Mouse (Mus musculus): Measurements from ENCODE around the gene Hspa12b. TPM values are rescaled to one million over a fixed set of nuclear protein-coding genes. Genes with fewer than 3 reads are reported as not detected.

Gene Hspa12b
- total RNA-seq, 2 experiments from 2014 or later, result 6.1 to 8.3 TPM

DNA sequence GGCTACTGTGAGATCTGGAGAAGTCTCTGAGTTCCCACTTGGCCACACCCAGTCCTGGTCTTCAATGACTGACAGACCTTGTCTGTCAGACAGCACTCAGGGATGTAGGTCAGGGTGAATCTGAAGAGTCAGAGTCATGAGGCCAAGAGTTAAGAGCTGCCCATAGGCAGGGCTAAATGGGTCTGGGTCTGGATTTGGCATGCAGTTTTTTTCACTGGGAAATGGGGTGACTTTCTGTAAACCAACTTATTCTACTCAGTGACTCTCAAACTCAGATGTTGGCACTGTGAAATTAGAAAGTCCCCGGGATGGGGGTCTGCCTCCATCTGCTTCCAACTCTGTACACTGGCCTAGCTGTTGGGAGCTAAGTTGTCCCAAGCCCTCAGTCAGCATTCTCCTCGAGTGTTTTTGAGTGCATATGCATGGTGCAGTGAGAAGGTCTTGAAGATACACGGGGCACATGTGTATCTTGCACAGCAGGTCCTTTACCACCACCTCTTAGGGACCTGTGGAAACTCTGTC lies 1.6 kb downstream of the Hspa12b start:
- no peak for DNase-seq (ENCODE audit: low spot score in 2 of 2)

GRCm38 (mm10) chr2:131129836-131130235 lies 2.8 kb downstream of the Hspa12b start:
- no peak for DNase-seq (ENCODE audit: low spot score in 2 of 2)

GRCm38 (mm10) chr2:131130849-131131248 lies 3.8 kb downstream of the Hspa12b start:
- DNase-seq (ENCODE audit: low spot score in 2 of 2), result no peak

DNA sequence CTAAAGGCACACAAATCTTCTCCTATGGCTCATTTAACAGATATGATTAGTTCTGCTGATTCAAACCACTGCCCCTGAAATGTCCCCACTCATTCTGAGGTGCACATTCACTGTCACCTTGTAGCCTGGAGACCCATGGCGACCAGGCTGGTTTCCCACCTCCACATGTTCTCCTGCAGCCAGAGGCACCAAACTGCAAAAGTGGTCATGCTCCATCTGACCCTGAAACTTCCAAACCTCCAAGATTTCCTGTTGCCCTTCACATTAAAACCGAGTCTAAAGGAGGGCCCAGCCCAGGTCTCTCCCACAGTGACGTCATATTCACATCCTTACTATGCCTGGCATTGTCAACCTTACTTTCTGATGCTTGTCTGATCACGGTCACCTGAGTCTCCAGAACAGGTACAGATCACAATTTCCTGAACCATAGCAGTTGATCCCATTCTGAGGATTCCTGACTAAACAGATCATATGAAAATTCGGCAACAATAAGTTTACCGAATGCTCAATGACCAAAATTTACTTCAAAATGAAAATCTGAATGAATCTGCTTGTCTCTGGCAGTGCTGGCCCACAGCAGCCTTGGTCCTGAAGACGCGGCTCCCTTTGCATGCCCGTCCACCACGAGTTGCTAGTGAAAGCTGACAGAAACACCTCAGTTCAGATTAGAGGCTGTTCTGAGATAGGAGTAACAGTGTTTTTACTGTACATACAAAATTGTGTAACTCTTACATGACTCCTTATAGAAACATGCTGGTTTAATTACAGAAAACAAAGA lies 5.2 kb downstream of the Hspa12b start:
- no peak for DNase-seq (ENCODE audit: low spot score in 2 of 2)

GRCm38 (mm10) chr2:131132930-131133547 lies 6.0 kb downstream of the Hspa12b start, which contains the start of gene Gm11037:
TSS of gene Gm11037 (plus strand) at chr2:131133497.
- no peak for DNase-seq (ENCODE audit: low spot score in 2 of 2)

GRCm38 (mm10) chr2:131134381-131134780 lies 7.3 kb downstream of the Hspa12b start:
- DNase-seq (ENCODE audit: low spot score in 2 of 2), result no peak

- DNase-seq (ENCODE audit: low spot score in 2 of 2), result no peak
Observed at GRCm38 (mm10) chr2:131134826-131135400, 7.8 kb downstream of the Hspa12b start.

DNA sequence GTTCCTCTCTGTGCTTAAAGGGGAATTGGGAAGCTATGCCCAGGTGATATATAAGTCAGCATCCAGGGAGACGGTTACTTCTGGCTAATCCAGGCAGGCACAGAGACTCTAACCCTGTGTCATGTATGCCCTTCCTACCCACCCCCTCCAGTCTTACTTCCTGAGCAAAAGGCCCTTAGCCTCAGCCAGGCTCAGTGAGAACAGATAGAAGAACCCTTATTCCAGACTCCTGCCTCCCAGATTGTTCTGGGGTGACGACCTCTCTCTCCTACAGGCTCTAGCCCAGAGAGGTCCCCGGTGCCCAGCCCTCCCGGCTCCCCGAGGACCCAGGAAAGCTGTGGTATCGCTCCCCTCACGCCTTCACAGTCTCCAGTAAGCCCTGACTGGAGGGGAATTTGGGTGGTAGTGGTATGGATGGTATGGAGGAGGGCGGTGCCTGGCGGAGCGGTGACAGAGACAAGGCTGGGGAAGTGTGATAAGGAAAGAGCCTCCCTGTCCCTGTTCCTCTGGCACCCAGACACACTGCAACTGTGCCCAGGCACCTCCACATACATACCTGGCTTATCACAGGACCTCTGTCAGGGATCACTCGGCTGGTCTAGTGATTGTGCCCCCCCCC lies 8.6 kb downstream of the Hspa12b start:
- no peak for DNase-seq (ENCODE audit: low spot score in 2 of 2)

GRCm38 (mm10) chr2:131138296-131138695 lies 11.2 kb downstream of the Hspa12b start:
- no peak for DNase-seq (ENCODE audit: low spot score in 2 of 2)

DNA sequence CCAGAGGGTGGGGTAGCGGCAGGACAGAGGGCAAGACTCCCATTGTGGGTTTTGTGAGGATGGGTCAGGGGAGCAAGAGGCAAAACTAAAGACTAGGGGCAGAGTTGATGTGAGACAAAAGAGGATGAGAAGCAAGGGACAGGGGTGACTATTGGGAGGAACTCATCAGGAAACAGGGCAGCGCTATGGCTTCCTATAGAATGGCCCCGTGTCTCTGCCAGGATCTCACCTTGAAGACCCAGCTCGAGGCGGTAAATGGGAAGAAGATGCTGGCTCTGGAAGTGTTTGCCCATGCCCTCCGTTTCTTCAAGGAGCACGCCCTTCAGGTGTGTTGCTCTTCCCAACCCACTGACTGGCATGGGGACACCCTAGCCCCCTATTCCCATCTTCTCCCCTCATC lies 11.7 kb downstream of the Hspa12b start:
- DNase-seq (ENCODE audit: low spot score in 2 of 2), result no peak

- no peak for DNase-seq (ENCODE audit: low spot score in 2 of 2)
Observed at GRCm38 (mm10) chr2:131139287-131139686, 12.2 kb downstream of the Hspa12b start.

DNA sequence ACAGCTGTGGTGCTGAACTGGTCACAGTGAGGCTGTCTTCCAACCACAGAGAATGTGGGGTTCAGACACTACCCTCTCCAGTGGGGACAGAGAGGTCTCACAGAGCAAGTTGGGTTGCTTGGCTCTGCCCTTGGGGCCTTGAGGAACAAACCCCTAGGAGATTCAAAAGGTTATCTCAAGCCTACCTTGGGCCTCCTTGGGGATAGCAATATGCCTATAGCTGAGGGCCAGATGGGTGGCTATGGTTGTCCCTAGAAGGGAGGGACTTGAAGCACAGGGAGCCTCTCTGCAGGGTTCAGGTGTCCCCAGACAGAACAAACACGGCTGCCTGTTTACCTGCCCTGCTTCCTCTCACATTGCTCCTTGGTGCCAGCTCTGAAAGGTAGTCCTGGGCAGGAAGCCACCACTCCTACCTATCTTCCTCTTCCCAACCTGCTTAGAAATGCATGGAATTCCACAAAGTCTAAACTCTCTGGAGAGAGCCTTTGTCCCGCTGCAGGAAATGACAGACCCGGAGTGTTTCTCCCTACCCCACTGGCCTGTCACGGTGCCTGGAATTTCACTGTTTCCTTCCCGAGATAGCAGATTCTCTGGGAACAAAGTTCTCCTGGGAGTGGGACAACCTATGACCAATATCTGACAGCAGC lies 12.9 kb downstream of the Hspa12b start:
- DNase-seq (ENCODE audit: low spot score in 2 of 2), result no peak

GRCm38 (mm10) chr2:131140533-131140905 lies 13.4 kb downstream of the Hspa12b start:
- no peak for DNase-seq (ENCODE audit: low spot score in 2 of 2)

DNA sequence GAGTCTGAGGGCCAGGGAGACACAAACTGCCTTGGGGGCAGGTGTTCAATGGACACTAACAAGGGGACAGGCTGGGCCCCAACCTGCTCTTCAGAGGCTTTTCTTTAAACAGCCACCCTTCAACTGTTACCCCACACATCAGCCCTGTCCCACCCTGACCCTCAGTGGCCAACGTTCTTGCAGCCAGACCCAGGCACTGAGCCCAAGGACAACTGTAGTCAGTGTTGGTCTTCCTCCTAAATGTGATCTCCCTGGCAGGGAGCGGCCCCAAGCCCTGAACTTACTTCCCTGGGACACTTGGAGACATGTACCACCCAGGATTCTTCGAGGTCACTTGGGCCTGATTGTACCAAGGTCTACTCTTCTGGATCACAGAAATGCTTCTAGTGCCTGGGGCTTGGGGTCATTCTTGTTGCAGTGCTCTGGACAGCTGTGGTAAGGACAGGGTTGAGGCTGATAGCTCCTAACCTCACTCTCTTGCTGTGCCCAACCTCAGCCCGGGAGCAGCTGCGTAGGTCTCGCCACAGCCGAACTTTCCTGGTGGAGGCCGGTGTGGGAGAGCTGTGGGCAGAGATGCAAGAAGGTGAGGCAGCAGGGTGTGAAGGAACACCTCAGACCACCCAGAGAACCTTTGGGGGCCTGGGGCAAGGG lies 14.4 kb downstream of the Hspa12b start:
- no peak for DNase-seq (ENCODE audit: low spot score in 2 of 2)

- DNase-seq (ENCODE audit: low spot score in 2 of 2), result peak; percentile 30 to 53
Observed at GRCm38 (mm10) chr2:131142592-131142991, 15.5 kb downstream of the Hspa12b start.

DNA sequence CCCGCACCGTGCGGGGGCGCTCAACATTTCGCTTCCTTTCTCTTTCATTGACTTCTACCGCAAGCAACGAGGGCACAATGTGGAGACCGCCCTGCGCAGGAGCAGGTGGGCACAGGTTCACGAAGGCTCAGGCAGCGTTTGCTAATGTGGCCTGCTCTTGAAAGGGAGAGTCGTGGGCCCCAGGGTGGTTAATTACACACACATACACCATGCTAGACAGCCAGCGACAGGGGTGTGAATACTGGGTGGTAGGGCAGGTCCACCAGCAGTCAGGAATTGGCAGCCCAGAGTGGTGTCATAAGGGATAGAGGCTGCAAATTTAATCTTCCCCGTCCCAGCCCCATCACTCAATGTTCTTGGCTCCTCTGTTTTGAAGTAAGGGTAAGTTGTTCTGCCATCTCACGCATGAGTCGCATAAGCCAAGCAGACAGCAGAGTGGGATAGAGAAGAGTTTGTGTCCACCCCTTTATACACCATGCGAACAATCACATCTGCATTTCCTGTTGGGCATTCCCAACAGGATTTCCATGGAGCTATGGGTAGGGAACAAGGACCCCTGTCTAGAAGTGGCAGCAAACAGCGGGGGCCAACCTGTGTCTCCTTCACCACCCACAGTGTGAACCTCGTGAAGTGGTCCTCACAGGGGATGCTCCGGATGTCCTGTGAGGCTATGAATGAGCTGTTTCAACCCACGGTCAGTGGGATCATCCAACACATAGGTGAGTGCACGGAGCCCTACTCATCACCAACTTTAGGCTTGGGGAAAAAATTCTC lies 16.1 kb downstream of the Hspa12b start:
- no peak for DNase-seq (ENCODE audit: low spot score in 2 of 2)

DNA sequence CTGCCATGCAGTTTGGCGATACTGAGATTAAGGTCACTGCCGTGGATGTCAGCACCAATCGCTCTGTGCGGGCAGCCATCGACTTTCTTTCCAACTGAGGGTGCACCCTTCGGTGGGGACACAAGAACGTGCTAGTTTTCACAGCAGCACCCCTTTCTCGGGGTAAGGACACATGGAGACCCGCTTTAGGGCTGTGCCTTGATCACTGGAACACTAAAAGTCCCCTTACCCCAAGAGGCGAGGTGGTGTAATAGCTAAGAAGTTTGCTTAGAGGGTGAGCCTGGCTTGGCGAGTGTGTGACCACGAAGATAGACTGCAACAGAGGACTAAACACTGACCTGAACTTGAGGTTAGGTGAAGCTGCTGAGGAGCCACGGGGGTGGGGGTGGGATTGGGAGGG lies 18.0 kb downstream of the Hspa12b start:
- DNase-seq (ENCODE audit: low spot score in 2 of 2), result no peak

DNA sequence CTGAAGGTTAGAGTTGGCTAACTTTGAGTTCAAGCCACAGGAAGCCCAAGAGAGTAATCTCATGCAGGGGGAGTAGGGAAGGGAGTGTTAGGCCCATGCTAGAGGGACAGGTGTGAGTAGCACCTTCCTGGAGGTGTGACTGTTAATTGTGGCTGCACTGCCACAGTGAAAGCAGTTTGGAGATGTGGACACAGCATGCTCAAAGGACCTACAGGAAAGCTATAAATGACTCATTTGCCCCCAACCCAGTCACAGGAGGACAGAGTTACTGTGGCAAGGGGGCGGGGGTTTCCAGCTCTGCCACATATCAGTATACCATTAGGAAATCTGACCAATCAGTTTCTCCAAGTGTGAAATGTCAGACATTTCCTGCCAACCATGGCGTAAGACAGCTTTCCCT lies 18.5 kb downstream of the Hspa12b start:
- no peak for DNase-seq (ENCODE audit: low spot score in 2 of 2)

DNA sequence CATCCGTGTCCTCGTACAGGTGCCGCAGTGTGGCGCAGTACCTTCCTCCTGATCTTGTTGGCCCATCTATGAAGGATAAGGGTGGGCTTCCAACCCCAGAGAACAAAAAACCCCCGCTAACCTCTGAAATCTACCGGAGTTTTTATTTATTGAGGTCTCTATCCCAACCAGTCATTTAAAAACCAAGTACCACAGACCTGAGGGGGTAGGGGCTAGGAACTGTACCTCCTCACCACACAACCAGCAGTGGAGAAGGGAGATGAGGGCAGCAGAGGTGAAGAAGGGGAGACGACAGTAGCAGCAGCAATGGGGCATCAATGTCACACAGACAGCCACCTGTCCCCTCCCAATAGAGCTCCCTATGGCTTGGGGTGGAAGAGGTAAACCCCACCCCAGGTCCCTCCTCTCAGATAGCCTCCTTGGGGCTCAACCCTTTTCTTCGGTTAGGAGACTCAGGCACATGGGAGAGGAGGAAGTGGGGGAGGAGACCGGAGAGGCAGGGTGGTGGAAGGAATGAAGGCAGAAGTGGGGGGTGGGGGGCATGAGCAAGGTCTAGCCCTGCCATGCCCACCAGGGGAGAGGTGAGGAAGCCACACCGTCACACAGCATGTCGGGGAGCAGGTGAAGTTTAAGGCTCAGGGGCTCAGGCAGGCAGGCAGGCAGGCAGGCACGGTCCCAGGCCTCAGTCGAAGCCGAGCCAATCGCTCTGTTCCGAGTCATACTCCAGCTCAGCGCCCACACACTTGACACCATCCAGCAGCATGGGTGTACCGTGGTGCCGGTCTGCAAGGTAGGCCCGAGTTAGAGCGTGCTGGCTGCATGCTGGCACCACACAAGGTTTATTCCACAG lies 19.3 kb downstream of the Hspa12b start:
- no peak for DNase-seq (ENCODE audit: low spot score in 2 of 2)

All from layer of hippocampus, adult 18-20 months (tissue).